Mouse (Mus musculus): Measurements from ENCODE around the gene Zfp609. TPM values are rescaled to one million over a fixed set of nuclear protein-coding genes. Genes with fewer than 3 reads are reported as not detected.
"Not testable (repeated sequence)": the region's sequence is repeated elsewhere in the genome, so short reads cannot be mapped to it uniquely, and the experiment has no call there.

Zfp609 gene
- polyA plus RNA-seq, 1 experiment, result 30.4 TPM

DNA sequence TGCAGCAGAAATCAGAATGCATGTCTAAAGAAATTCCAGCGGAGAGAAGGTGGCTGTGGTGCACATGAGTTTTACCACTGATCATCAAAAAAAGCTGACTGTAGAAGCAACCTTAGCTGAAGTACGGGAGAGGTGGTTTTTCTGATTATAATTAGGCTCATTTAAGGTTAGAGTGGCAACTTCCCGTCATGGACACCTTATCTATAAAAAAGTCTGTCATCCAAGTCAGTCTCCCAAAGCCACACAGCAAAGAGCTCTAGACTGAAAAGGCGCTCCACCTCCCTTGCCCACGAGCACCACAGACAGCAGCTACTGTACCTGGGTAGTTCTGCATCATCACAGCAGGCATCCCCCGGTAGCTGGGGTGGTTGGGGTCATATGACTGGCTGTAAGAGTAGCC is 126.9 kb downstream of the Zfp609 start:
- TF ChIP-seq CTCF (IDR thresholded peaks at IDR 0.05; ENCODE audit: borderline replicate concordance, insufficient read depth, low read length), result no peak
- no peak for TF ChIP-seq POLR2A (IDR thresholded peaks at IDR 0.05; ENCODE audit: low read depth, low read length)
- Histone ChIP-seq H3K4me3 (ENCODE audit: insufficient read depth, low read length) (no peak overlapping the region), H3K4me1 (ENCODE audit: control insufficient read depth, insufficient read depth, low read length) (0 out of 2 replicates have a peak, but pooled peaks cover 5% of the 10 kb centered on the region), H3K27ac (ENCODE audit: insufficient read depth, low read length) (no peak overlapping the region)

DNA sequence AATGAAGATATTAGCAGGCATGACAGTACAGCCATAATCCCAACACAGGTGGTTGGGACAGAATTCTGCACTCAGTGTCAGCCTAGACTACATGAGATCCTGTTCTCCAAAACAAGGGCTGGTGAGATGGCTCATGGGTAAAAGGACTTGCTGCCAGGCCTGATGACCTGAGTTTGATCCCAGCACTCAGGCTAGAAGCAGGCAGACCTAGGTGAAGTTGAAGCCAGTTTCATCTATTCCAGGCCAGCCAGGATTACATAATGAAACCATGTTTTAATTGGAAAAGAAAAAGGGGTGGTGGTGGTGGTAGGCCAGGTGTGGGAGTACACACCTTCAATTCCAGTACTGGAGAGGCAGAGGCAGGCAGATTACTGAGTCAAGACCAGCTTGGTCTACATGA is 129.4 kb downstream of the Zfp609 start:
- TF ChIP-seq CTCF (IDR thresholded peaks at IDR 0.05; ENCODE audit: borderline replicate concordance, insufficient read depth, low read length) (no peak), POLR2A (IDR thresholded peaks at IDR 0.05; ENCODE audit: low read depth, low read length) (no peak)
- Histone ChIP-seq H3K4me1 (ENCODE audit: control insufficient read depth, insufficient read depth, low read length) (0 out of 2 replicates have a peak, but pooled peaks cover 5% of the 10 kb centered on the region), H3K4me3 (ENCODE audit: insufficient read depth, low read length) (no peak overlapping the region)

DNA sequence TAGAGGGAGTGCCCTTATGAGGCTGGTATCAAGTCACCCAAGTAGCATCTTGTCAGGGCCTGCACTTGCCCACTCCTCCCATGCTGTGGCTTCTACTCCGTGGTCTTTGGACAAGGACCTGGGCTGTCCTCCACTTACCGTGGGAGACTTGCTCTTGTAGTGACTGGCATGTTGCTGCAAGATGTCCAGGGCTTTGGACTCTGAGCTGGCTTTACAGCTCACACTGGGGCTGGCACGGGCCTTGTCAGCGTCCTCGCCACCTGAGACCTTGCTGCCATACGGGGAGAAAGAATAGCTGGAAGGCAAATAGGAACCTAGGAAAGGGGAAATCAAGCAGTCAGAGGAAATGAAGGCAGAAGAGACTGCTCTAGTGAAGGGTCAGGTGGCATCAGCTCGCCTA is 130.0 kb downstream of the Zfp609 start:
- Histone ChIP-seq H3K4me1 (ENCODE audit: control insufficient read depth, insufficient read depth, low read length) (0 out of 2 replicates have a peak, but pooled peaks cover under 1% of the 10 kb centered on the region), H3K4me3 (ENCODE audit: insufficient read depth, low read length) (no peak overlapping the region), H3K27ac (ENCODE audit: insufficient read depth, low read length) (no peak overlapping the region)
- TF ChIP-seq CTCF (IDR thresholded peaks at IDR 0.05; ENCODE audit: borderline replicate concordance, insufficient read depth, low read length) (no peak), POLR2A (IDR thresholded peaks at IDR 0.05; ENCODE audit: low read depth, low read length) (no peak)

More for the DNA sequence above, 129.4 kb downstream of the Zfp609 start:
- no peak overlapping the region for H3K27ac ChIP-seq (ENCODE audit: insufficient read depth, low read length)

DNA sequence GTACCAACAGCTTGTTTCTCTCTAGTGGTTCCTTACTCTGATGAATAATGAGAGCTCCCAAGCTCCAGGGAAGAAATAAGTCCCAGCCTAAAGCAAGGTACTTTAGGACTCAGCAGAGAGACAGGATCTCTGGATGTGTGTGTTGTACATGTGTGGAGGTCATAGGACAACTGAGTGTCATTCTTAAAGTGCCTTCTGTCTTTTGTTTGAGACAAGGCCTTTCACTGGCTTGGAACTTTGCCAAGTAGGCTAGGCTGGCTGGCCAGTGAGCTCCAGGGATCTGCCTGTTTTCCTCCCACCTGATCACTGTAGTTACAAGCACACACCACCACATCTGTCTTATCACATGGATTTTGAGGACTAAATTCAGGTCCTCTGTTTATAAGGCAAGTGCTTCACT is 131.0 kb downstream of the Zfp609 start:
- Histone ChIP-seq H3K27ac (ENCODE audit: insufficient read depth, low read length) (peak overlapping the region; percentile 22; the same call in 1 of the 2 replicates), H3K4me3 (ENCODE audit: insufficient read depth, low read length) (no peak overlapping the region)
- TF ChIP-seq POLR2A (IDR thresholded peaks at IDR 0.05; ENCODE audit: low read depth, low read length) (no peak), CTCF (IDR thresholded peaks at IDR 0.05; ENCODE audit: borderline replicate concordance, insufficient read depth, low read length) (no peak)

DNA sequence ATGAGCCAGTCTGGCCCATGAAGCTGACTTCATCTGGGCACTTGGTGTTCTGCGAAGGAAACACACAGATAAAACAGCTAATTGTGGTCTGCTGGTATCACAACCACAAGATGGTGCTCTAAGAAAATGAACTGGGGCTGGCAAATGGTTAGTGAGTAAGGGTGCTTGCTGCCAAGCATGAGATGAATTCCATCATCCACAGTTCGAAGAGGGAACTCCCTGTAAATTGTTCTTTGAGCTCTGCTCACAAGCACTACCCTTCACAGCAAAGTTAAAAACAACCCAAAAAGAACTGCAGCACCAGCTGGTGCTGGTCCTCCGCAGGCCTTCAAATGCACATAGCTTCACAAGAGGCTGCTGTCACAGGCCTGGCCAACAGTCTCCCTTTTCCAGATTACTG is 131.7 kb downstream of the Zfp609 start:
- Histone ChIP-seq H3K27ac (ENCODE audit: insufficient read depth, low read length) (peak overlapping the region; percentile 22; the same call in 1 of the 2 replicates), H3K4me1 (ENCODE audit: control insufficient read depth, insufficient read depth, low read length) (no peaks in the 10 kb centered on the region), H3K4me3 (ENCODE audit: insufficient read depth, low read length) (no peak overlapping the region)
- TF ChIP-seq POLR2A (IDR thresholded peaks at IDR 0.05; ENCODE audit: low read depth, low read length), result no peak
- no peak for TF ChIP-seq CTCF (IDR thresholded peaks at IDR 0.05; ENCODE audit: borderline replicate concordance, insufficient read depth, low read length)

More for the DNA sequence above, 131.0 kb downstream of the Zfp609 start:
- H3K4me1 ChIP-seq (ENCODE audit: control insufficient read depth, insufficient read depth, low read length), result no peaks in the 10 kb centered on the region

DNA sequence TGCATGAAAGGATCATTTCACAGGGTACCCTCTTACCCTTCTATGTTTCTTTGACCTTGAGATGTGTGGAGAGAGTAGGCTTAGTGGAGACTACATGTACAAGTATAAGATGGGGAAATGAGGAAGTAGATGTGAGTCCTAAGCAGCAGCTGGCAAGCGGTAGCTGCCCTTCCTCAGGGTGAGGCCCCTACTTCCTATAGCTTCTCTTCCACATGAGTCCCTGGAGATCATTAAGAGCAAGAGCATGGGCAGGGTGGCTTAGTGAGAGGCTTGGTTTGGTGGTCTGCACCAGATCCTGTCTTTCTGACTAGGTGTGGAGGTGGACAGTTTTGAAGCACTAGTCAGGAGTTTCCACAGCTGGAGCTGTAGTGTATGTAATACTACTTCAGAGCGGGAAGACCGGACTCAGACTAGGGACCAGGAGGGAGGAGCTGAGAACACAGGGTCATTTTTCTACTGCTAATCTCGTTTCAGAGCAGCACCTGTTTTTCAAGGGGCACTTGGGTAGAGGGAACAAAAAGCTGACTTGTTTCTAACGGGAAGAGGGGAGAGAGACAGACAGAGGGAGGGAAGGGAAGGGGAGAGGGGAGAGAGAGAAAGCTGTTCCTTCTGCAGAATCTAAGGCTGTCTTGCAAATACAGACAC is 134.3 kb downstream of the Zfp609 start:
- TF ChIP-seq POLR2A (IDR thresholded peaks at IDR 0.05; ENCODE audit: low read depth, low read length), result no peak
- TF ChIP-seq CTCF (IDR thresholded peaks at IDR 0.05; ENCODE audit: borderline replicate concordance, insufficient read depth, low read length), result no peak
- H3K27ac ChIP-seq (ENCODE audit: insufficient read depth, low read length), result no peak overlapping the region
- no peak overlapping the region for H3K4me3 ChIP-seq (ENCODE audit: insufficient read depth, low read length)
- H3K4me1 ChIP-seq (ENCODE audit: control insufficient read depth, insufficient read depth, low read length), result no peaks in the 10 kb centered on the region

DNA sequence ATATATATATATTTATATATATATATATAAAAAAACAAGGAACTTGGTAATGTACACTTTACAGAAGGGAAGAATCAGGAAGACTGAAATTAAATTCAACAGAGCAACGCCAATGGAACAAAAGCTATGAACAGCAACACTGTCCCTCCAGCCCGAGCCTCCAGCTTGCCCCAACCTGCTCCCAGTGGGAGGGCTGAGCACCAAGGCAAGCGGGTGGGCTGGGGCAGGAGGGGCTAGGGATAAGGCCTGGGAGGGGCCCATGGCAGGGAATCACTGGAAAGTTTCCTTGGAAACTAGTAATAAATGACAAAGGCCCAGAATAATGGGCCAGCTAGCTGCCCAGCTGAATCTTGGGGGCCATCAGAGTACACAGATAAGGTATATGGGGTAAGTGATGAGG is 134.9 kb downstream of the Zfp609 start:
- no peak for TF ChIP-seq POLR2A (IDR thresholded peaks at IDR 0.05; ENCODE audit: low read depth, low read length)
- TF ChIP-seq CTCF (IDR thresholded peaks at IDR 0.05; ENCODE audit: borderline replicate concordance, insufficient read depth, low read length), result no peak
- no peak overlapping the region for H3K27ac ChIP-seq (ENCODE audit: insufficient read depth, low read length)
- no peaks in the 10 kb centered on the region for H3K4me1 ChIP-seq (ENCODE audit: control insufficient read depth, insufficient read depth, low read length)
- H3K4me3 ChIP-seq (ENCODE audit: insufficient read depth, low read length), result no peak overlapping the region

DNA sequence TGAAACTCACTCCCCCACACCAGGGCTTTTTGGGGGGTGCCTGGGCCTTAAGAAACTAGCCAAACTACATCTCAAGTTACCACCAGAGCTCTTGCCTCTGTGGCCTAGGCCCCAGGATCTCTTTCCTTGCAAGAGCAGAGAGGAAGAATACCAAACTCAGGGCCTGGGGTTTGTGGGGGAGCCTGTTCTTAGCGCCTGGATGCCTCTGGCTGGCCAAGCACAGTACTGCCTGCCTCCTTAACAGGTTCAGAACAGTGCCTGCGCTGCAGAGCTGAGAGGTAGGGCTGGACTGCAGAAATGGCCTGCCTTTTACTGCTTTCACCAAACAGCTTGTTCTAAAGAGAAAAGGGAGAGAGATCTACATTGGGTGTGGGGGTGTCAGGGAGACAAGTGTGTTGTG is 137.5 kb downstream of the Zfp609 start:
- H3K4me3 ChIP-seq (ENCODE audit: insufficient read depth, low read length); H3K4me1 ChIP-seq (ENCODE audit: control insufficient read depth, insufficient read depth, low read length); H3K27ac ChIP-seq (ENCODE audit: insufficient read depth, low read length): not testable (repeated sequence)

DNA sequence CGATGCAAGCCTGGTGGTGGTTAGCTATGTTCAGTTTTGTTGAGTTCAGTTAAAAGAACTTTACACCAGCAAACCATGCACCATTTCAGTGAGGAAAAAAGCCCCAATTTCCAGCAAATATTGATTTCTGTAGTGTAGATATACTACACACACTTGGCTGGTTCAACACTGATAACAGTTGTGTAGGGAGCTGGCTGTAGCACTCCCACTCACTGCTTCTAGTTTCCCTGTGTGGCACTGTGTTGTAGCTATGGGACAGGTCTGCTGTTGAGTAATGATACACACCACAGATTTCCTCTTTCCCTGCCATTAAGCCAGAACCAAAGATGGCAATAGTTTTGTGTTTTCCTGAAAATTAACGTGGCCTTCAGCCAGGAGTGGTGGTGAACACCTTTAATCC is 142.7 kb downstream of the Zfp609 start:
- no peak overlapping the region for H3K4me3 ChIP-seq (ENCODE audit: insufficient read depth, low read length)
- peaks cover 3% of the 10 kb centered on the region for H3K4me1 ChIP-seq (ENCODE audit: control insufficient read depth, insufficient read depth, low read length)
- H3K27ac ChIP-seq (ENCODE audit: insufficient read depth, low read length), result no peak overlapping the region
- TF ChIP-seq CTCF (IDR thresholded peaks at IDR 0.05; ENCODE audit: borderline replicate concordance, insufficient read depth, low read length) (no peak), POLR2A (IDR thresholded peaks at IDR 0.05; ENCODE audit: low read depth, low read length) (no peak)

DNA sequence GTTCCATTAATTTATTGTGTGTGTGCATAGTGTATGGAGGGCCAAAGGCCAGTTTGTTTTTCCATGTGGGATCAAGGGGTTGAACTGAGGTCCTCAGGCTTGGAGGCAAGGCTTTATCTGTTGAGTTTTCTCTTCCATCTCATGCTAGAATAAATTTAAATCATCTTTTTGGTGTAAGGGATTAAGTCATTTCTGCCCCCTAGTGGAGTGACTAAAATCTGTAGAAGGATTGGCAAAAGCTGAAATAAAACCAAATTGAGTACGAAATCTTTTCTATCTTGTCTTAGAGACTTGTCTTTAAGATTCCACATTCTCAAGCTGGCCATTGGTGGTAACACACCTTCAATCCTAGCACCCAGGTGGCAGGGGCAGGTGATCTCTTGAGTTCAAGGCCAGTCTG is 144.4 kb downstream of the Zfp609 start:
- Histone ChIP-seq H3K4me1 (ENCODE audit: control insufficient read depth, insufficient read depth, low read length) (peaks cover 10% of the 10 kb centered on the region), H3K27ac (ENCODE audit: insufficient read depth, low read length) (no peak overlapping the region), H3K4me3 (ENCODE audit: insufficient read depth, low read length) (no peak overlapping the region)
- TF ChIP-seq POLR2A (IDR thresholded peaks at IDR 0.05; ENCODE audit: low read depth, low read length), result no peak
- no peak for TF ChIP-seq CTCF (IDR thresholded peaks at IDR 0.05; ENCODE audit: borderline replicate concordance, insufficient read depth, low read length)

All from embryonic fibroblast, embryonic 13.5 days (primary cell).